Mouse (Mus musculus) forebrain, embryonic 13.5 days (tissue): ENCODE measurements around the gene Aamp. TPM values are rescaled to one million over a fixed set of nuclear protein-coding genes. Genes with fewer than 3 reads are reported as not detected.

Experiments used
- polyA plus RNA-seq: library from polyadenylated mRNA; unstranded; fragments of >200 nt; fragmentation: Nextera tagmentation; extraction: Ambion mirVana; gene quantifications from 2 replicates; pipeline ENCODE4 v1.2.1, GENCODE M21; 2015

The Aamp gene
- polyA plus RNA-seq, 1 experiment from 2014 or later = 195 TPM

Other genes starting within 250 kb of the Aamp start
- 10.4 and 10.6 TPM in 2 replicates for gene Tns1, start 160.3 kb downstream of the Aamp start, polyA plus RNA-seq
- 0.19 and 0.26 TPM in 2 replicates for gene Rufy4, start 159.2 kb downstream of the Aamp start, polyA plus RNA-seq
- 0.14 TPM in 1 of 2 replicates, not detected in the other for gene Cxcr2, start 130.7 kb downstream of the Aamp start, polyA plus RNA-seq
- not detected in 2 replicates for gene Cxcr1, start 90.1 kb downstream of the Aamp start, polyA plus RNA-seq
- gene Arpc2, start 48.7 kb downstream of the Aamp start, polyA plus RNA-seq = 367 and 371 TPM in 2 replicates
- gene Gpbar1, start 6.2 kb downstream of the Aamp start, polyA plus RNA-seq = not detected in 2 replicates
- gene Pnkd, start 192 bp upstream of the Aamp start, polyA plus RNA-seq = 94.5 and 96.1 TPM in 2 replicates
- 4.3 and 4.4 TPM in 2 replicates for gene Tmbim1, start 20.9 kb upstream of the Aamp start, polyA plus RNA-seq
- 0.45 and 0.79 TPM in 2 replicates for gene Catip, start 77.4 kb upstream of the Aamp start, polyA plus RNA-seq
- 1.1 and 1.9 TPM in 2 replicates for gene Slc11a1, start 90.5 kb upstream of the Aamp start, polyA plus RNA-seq
- gene Ctdsp1, start 106.8 kb upstream of the Aamp start, polyA plus RNA-seq = 23.6 and 26.6 TPM in 2 replicates
- 0.18 and 0.28 TPM in 2 replicates for gene Vil1, start 124.6 kb upstream of the Aamp start, polyA plus RNA-seq
- 64.2 and 68.6 TPM in 2 replicates for gene Cnot9, start 221.3 kb upstream of the Aamp start, polyA plus RNA-seq